Mouse (Mus musculus) urinary bladder, postnatal 14 days (tissue): ENCODE results near the gene Nfic.
A peak's percentile ranks its signal among the peaks of the same experiment; 100 is the strongest.

Experiments
- DNase-seq: peaks from one replicate; pipeline ENCODE4 v3.0.0; 2021; ENCODE audit warnings: low spot score

Nfic gene

GRCm38 (mm10) chr10:81429605-81430061 is 25.8 kb downstream of the Nfic start:
- DNase-seq, result peak; percentile 91

GRCm38 (mm10) chr10:81429092-81429491 is 26.3 kb downstream of the Nfic start:
- no peak for DNase-seq

- DNase-seq, result no peak
Observed at GRCm38 (mm10) chr10:81428507-81428870, 26.9 kb downstream of the Nfic start.

- DNase-seq, result peak; percentile 5
Observed at GRCm38 (mm10) chr10:81427804-81428506, 27.5 kb downstream of the Nfic start.

GRCm38 (mm10) chr10:81427327-81427726 is 28.1 kb downstream of the Nfic start:
- DNase-seq, result no peak

GRCm38 (mm10) chr10:81426897-81427296 is 28.5 kb downstream of the Nfic start:
- DNase-seq, result peak; percentile 79

- peak; percentile 27 for DNase-seq
Observed at GRCm38 (mm10) chr10:81426081-81426671, 29.3 kb downstream of the Nfic start.

- peak; percentile 29 for DNase-seq
Observed at GRCm38 (mm10) chr10:81425236-81425850, 30.1 kb downstream of the Nfic start.

GRCm38 (mm10) chr10:81424246-81425051 is 31.0 kb downstream of the Nfic start:
- peak; percentile 57 for DNase-seq

- DNase-seq, result no peak
Observed at GRCm38 (mm10) chr10:81423476-81424245, 31.8 kb downstream of the Nfic start.

GRCm38 (mm10) chr10:81422661-81423217 is 32.7 kb downstream of the Nfic start:
- DNase-seq, result no peak

- peak; percentile 2 for DNase-seq
Observed at GRCm38 (mm10) chr10:81422191-81422590, 33.2 kb downstream of the Nfic start.

- DNase-seq, result peak; percentile 5
Observed at GRCm38 (mm10) chr10:81421797-81422100, 33.7 kb downstream of the Nfic start.

- peak; percentile 2 for DNase-seq
Observed at GRCm38 (mm10) chr10:81421041-81421796, 34.2 kb downstream of the Nfic start.

- peak; percentile 6 for DNase-seq
Observed at GRCm38 (mm10) chr10:81420191-81420767, 35.2 kb downstream of the Nfic start.

GRCm38 (mm10) chr10:81419111-81419928 is 36.1 kb downstream of the Nfic start:
- no peak for DNase-seq

GRCm38 (mm10) chr10:81418216-81419070 is 37.0 kb downstream of the Nfic start:
- DNase-seq, result peak; percentile 2
